Mouse (Mus musculus) heart, embryonic 16.5 days (tissue): ENCODE measurements around the gene Uhrf2. TPM values are rescaled to one million over a fixed set of nuclear protein-coding genes. Genes with fewer than 3 reads are reported as not detected.

ENCODE experiments used
- ATAC-seq: fragments of 200-750 bp; cut with Nextera tagmentation; replicated peaks from 2 replicates; pipeline ENCODE4 v1.8.0; 2017; ENCODE audit warnings: moderate number of reproducible peaks; ENCODE audit not compliant: insufficient read depth, low FRiP score; ENCODE audit errors: extremely low read depth
- H3K27ac ChIP-seq: fragments of 300-500 bp; sonication (generic); 2 replicates; pipeline ENCODE4 v1.5.1; 2014; ENCODE audit warnings: mild to moderate bottlenecking, low read length, control low read depth, moderate library complexity
- H3K27me3 ChIP-seq: fragments of 300-500 bp; sonication (generic); 2 replicates; pipeline ENCODE4 v1.6.1; 2014; ENCODE audit warnings: low read length, mixed read lengths; ENCODE audit not compliant: control insufficient read depth, insufficient read depth
- H3K36me3 ChIP-seq: fragments of 300-500 bp; sonication (generic); 2 replicates; pipeline ENCODE4 v1.6.1; 2014; ENCODE audit not compliant: control insufficient read depth, insufficient read depth
- H3K4me1 ChIP-seq: fragments of 300-500 bp; sonication (generic); 2 replicates; pipeline ENCODE4 v1.6.1; 2014; ENCODE audit warnings: low read length, mixed read lengths; ENCODE audit not compliant: control insufficient read depth, insufficient read depth
- H3K4me2 ChIP-seq: fragments of 300-500 bp; sonication (generic); 2 replicates; pipeline ENCODE4 v1.6.1; 2014; ENCODE audit warnings: low read depth, mild to moderate bottlenecking, control low read depth, low read length
- H3K4me3 ChIP-seq: fragments of 300-500 bp; sonication (generic); 2 replicates; pipeline ENCODE4 v1.5.1; 2014; ENCODE audit warnings: mild to moderate bottlenecking, control low read depth, low read length
- H3K9ac ChIP-seq: fragments of 300-500 bp; sonication (generic); 2 replicates; pipeline ENCODE4 v1.6.1; 2014; ENCODE audit warnings: low read length, control low read depth
- H3K9me3 ChIP-seq: fragments of 300-500 bp; sonication (generic); replicated peaks from 2 replicates; pipeline ENCODE4 v1.6.1; 2016; ENCODE audit warnings: low read length; ENCODE audit not compliant: control insufficient read depth
- WGBS: fragments of 180-500 bp; shearing (Covaris S2); extraction: QIAGEN DNeasy Blood & Tissue Kit; methylation state at CpG from one replicate; pipeline ENCODE4 v1.1.7; 2014; 5-methylcytosine and 5-hydroxymethylcytosine counted together
- polyA plus RNA-seq: library from polyadenylated mRNA; unstranded; fragments of >200 nt; fragmentation: Nextera tagmentation; extraction: Ambion mirVana; gene quantifications from 2 replicates; pipeline ENCODE4 v1.2.1, GENCODE M21; 2015

The Uhrf2 gene
- polyA plus RNA-seq, 1 experiment from 2014 or later, result 42.5 TPM

DNA sequence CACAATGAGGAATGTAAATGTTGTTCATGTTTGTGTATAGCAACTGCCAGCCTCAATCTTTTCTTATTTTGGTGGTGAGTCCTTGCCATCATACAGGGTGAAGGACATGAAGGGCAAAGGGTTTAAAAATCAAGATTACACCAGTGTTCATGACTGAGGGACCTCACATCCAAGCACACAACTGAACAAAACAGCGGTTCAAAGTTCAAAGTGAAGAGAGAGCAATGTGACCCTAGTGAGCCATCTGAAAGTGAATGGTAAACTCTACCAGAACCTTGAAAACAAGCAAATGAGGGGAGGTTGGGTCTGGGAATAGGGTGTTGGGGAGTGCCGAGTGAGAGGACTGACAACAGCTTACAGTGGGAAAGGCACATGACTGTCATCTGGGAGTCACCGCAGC is 81.1 kb downstream of the Uhrf2 start:
- Histone ChIP-seq H3K4me3 (no peak overlapping the region), H3K27ac (no peak overlapping the region), H3K4me2 (no peak overlapping the region), H3K27me3 (no peaks in the 10 kb centered on the region), H3K9ac (no peak overlapping the region), H3K36me3 (no peaks in the 10 kb centered on the region), H3K4me1 (no peaks in the 10 kb centered on the region), H3K9me3 (no peaks in the 10 kb centered on the region)
- 88% methylated on average over 3 of the region's 3 CpGs for WGBS
- ATAC-seq, result no peak

- Histone ChIP-seq H3K27me3 (no peaks in the 10 kb centered on the region), H3K4me3 (no peak overlapping the region), H3K27ac (no peak overlapping the region), H3K4me2 (no peak overlapping the region), H3K4me1 (no peaks in the 10 kb centered on the region), H3K9ac (no peak overlapping the region), H3K36me3 (no peaks in the 10 kb centered on the region), H3K9me3 (no peaks in the 10 kb centered on the region)
- no peak for ATAC-seq
- WGBS, result 86% methylated on average over 16 of the region's 16 CpGs
Observed at GRCm38 (mm10) chr19:30112961-30113688, 82.8 kb downstream of the Uhrf2 start.

GRCm38 (mm10) chr19:30114919-30115441 is 84.7 kb downstream of the Uhrf2 start:
- H3K27me3 ChIP-seq, result no peaks in the 10 kb centered on the region
- H3K36me3 ChIP-seq, result no peaks in the 10 kb centered on the region
- H3K4me1 ChIP-seq, result no peaks in the 10 kb centered on the region
- ATAC-seq, result no peak; the same call in 1 of the 2 replicates
- H3K9me3 ChIP-seq, result no peaks in the 10 kb centered on the region
- H3K9ac ChIP-seq, result no peak overlapping the region
- WGBS, result 55% methylated on average over 14 of the region's 14 CpGs
- no peak overlapping the region for H3K27ac ChIP-seq
- no peak overlapping the region for H3K4me3 ChIP-seq
- H3K4me2 ChIP-seq, result 0 out of 2 replicates have a peak overlapping the region, but pooled peaks have one; percentile 10

- Histone ChIP-seq H3K4me2 (no peak overlapping the region), H3K36me3 (no peaks in the 10 kb centered on the region), H3K9me3 (no peaks in the 10 kb centered on the region), H3K4me3 (no peak overlapping the region), H3K9ac (no peak overlapping the region), H3K27ac (no peak overlapping the region), H3K27me3 (no peaks in the 10 kb centered on the region), H3K4me1 (no peaks in the 10 kb centered on the region)
- no peak for ATAC-seq
- WGBS, result 85% methylated on average over 5 of the region's 5 CpGs
Observed at GRCm38 (mm10) chr19:30115606-30116005, 85.3 kb downstream of the Uhrf2 start.

GRCm38 (mm10) chr19:30117241-30117640 is 86.9 kb downstream of the Uhrf2 start:
- H3K4me2 ChIP-seq, result no peak overlapping the region
- ATAC-seq, result no peak
- WGBS, result 43% methylated on average over 4 of the region's 4 CpGs
- no peaks in the 10 kb centered on the region for H3K9me3 ChIP-seq
- H3K27me3 ChIP-seq, result no peaks in the 10 kb centered on the region
- H3K36me3 ChIP-seq, result no peaks in the 10 kb centered on the region
- H3K4me1 ChIP-seq, result no peaks in the 10 kb centered on the region
- H3K9ac ChIP-seq, result no peak overlapping the region
- H3K27ac ChIP-seq, result no peak overlapping the region
- no peak overlapping the region for H3K4me3 ChIP-seq

- H3K27me3 ChIP-seq, result no peaks in the 10 kb centered on the region
- no peaks in the 10 kb centered on the region for H3K36me3 ChIP-seq
- H3K4me3 ChIP-seq, result no peak overlapping the region
- peak; percentile 41; the same call in 1 of the 2 replicates for ATAC-seq
- H3K4me2 ChIP-seq, result no peak overlapping the region
- H3K9ac ChIP-seq, result no peak overlapping the region
- no peak overlapping the region for H3K27ac ChIP-seq
- WGBS, result 53% methylated on average over 9 of the region's 9 CpGs
- H3K9me3 ChIP-seq, result no peaks in the 10 kb centered on the region
- H3K4me1 ChIP-seq, result no peaks in the 10 kb centered on the region
Observed at GRCm38 (mm10) chr19:30117775-30118174, 87.5 kb downstream of the Uhrf2 start.

GRCm38 (mm10) chr19:30118344-30119312 is 88.3 kb downstream of the Uhrf2 start:
- H3K4me2 ChIP-seq, result no peak overlapping the region
- no peaks in the 10 kb centered on the region for H3K9me3 ChIP-seq
- no peak overlapping the region for H3K4me3 ChIP-seq
- no peak overlapping the region for H3K27ac ChIP-seq
- no peaks in the 10 kb centered on the region for H3K27me3 ChIP-seq
- H3K4me1 ChIP-seq, result no peaks in the 10 kb centered on the region
- ATAC-seq, result no peak
- WGBS, result 83% methylated on average over 17 of the region's 17 CpGs
- H3K9ac ChIP-seq, result no peak overlapping the region
- no peaks in the 10 kb centered on the region for H3K36me3 ChIP-seq

- no peaks in the 10 kb centered on the region for H3K36me3 ChIP-seq
Observed at GRCm38 (mm10) chr19:30124999-30125669, 94.8 kb downstream of the Uhrf2 start.

More at GRCm38 (mm10) chr19:30124999-30125669, 94.8 kb downstream of the Uhrf2 start:
- Histone ChIP-seq H3K9me3 (no peaks in the 10 kb centered on the region), H3K27ac (0 out of 2 replicates have a peak overlapping the region, but pooled peaks have one; percentile 27), H3K4me2 (no peak overlapping the region), H3K4me1 (peaks cover 5% of the 10 kb centered on the region), H3K9ac (no peak overlapping the region), H3K27me3 (no peaks in the 10 kb centered on the region), H3K4me3 (no peak overlapping the region)
- peak; percentile 67 for ATAC-seq
- WGBS, result 25% methylated on average over 7 of the region's 7 CpGs
